Comparison of ENCODE assay signal across 25 mouse cellular contexts in the genomic region with DNA sequence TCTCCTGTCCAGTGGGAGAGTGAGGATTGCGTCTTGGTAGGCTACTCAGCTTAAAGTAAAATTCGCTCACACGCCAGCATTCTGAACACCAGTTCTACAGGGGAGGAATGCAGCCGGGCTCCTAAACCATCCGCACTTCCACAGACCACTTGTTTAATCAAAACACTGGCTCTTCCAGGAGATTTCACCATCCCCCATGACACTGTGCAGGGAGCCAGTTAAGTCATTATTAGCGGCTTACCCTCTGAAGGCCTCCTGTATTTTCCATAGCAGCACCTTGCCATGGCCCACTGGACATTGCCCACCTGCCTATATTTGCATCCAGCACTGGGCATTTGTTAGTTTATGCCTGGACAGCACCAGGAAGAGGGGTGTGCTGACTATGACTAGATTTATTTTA.
DNase-seq lines count a peak whose midpoint lies in the region; ATAC-seq lines count a peak whose summit lies in the region.
"Had no signal": no experiment of that assay in that cellular context is flagged by ENCODE, and none has a peak within 500 bp of the region (broad histone marks: within the 10 kb centered on the region; RNA-seq: fewer than 3 reads in every experiment).

No protein-coding gene starts in this region.

- H3K27ac ChIP-seq in forebrain, embryonic 13.5 days: 0 out of 2 replicates have a peak overlapping the region, but pooled peaks have one; percentile 22
- H3K27ac ChIP-seq in forebrain, embryonic 10.5 days: no peak overlapping the region
- H3K27ac ChIP-seq in heart, embryonic 12.5 days (ENCODE audit: poor library complexity, severe bottlenecking): no peak overlapping the region
- no peak overlapping the region for H3K27ac ChIP-seq in intestine, embryonic 16.5 days (ENCODE audit: low read length)
- H3K27ac ChIP-seq in intestine, embryonic 15.5 days: no peak overlapping the region
- H3K27ac ChIP-seq in neural tube, embryonic 13.5 days (replicated peaks): peak overlapping the region; percentile 38; the same call in 1 of the 2 replicates
- H3K27ac ChIP-seq: embryonic facial prominence, embryonic 12.5 days; hindbrain, embryonic 12.5 days; layer of hippocampus, adult 2 months; liver, embryonic 14.5 days; midbrain, embryonic 12.5 days had no signal

- no peak for DNase-seq in forebrain, embryonic 10.5 days (ENCODE audit: extremely low spot score, low spot score)
- DNase-seq in heart, postnatal 36 days: no peak
- DNase-seq in neural tube, embryonic 10.5 days (ENCODE audit: extremely low spot score, low spot score): no peak
- DNase-seq: adrenal gland, adult 8-10 months; cerebellum, adult 9-10 months; gastrocnemius, postnatal 10 days; kidney, adult 8-10 months; layer of hippocampus, postnatal 36 days; right cerebral cortex, postnatal 14 days; spleen, adult 18-20 months; thymus, adult 18-20 months; thymus, postnatal 4 days had no signal

- no peak overlapping the region for H3K4me3 ChIP-seq in forebrain, embryonic 13.5 days
- H3K4me3 ChIP-seq in forebrain, embryonic 10.5 days: no peak overlapping the region
- H3K4me3 ChIP-seq in heart, embryonic 12.5 days: no peak overlapping the region
- H3K4me3 ChIP-seq in intestine, embryonic 16.5 days (ENCODE audit: low read length): no peak overlapping the region
- H3K4me3 ChIP-seq in intestine, embryonic 15.5 days (replicated peaks): no peak overlapping the region
- H3K4me3 ChIP-seq in neural tube, embryonic 13.5 days: no peak overlapping the region
- H3K4me3 ChIP-seq: embryonic facial prominence, embryonic 12.5 days; erythroblast, embryonic 14.5 days; hindbrain, embryonic 12.5 days; layer of hippocampus, adult 2 months; midbrain, embryonic 12.5 days had no signal

- H3K36me3 ChIP-seq in forebrain, embryonic 13.5 days (ENCODE audit: poor library complexity, severe bottlenecking): no peaks in the 10 kb centered on the region
- H3K36me3 ChIP-seq in forebrain, embryonic 10.5 days (replicated peaks): no peaks in the 10 kb centered on the region
- no peaks in the 10 kb centered on the region for H3K36me3 ChIP-seq in heart, embryonic 12.5 days
- no peaks in the 10 kb centered on the region for H3K36me3 ChIP-seq in intestine, embryonic 16.5 days (ENCODE audit: control insufficient read depth, insufficient read depth, low read length)
- no peaks in the 10 kb centered on the region for H3K36me3 ChIP-seq in intestine, embryonic 15.5 days
- no peaks in the 10 kb centered on the region for H3K36me3 ChIP-seq in neural tube, embryonic 13.5 days
- H3K36me3 ChIP-seq: embryonic facial prominence, embryonic 12.5 days; hindbrain, embryonic 12.5 days; midbrain, embryonic 12.5 days had no signal

- H3K9me3 ChIP-seq in forebrain, embryonic 13.5 days (replicated peaks): no peaks in the 10 kb centered on the region
- no peaks in the 10 kb centered on the region for H3K9me3 ChIP-seq in forebrain, embryonic 10.5 days
- H3K9me3 ChIP-seq in heart, embryonic 12.5 days (replicated peaks): peaks cover 7% of the 10 kb centered on the region; the same call in 1 of the 2 replicates
- no peaks in the 10 kb centered on the region for H3K9me3 ChIP-seq in intestine, embryonic 16.5 days (ENCODE audit: control insufficient read depth, low read length)
- no peaks in the 10 kb centered on the region for H3K9me3 ChIP-seq in intestine, embryonic 15.5 days
- H3K9me3 ChIP-seq in neural tube, embryonic 13.5 days: no peaks in the 10 kb centered on the region
- H3K9me3 ChIP-seq: embryonic facial prominence, embryonic 12.5 days; hindbrain, embryonic 12.5 days; midbrain, embryonic 12.5 days had no signal

- peaks cover 21% of the 10 kb centered on the region for H3K4me1 ChIP-seq in forebrain, embryonic 13.5 days
- H3K4me1 ChIP-seq in forebrain, embryonic 10.5 days: peaks cover 19% of the 10 kb centered on the region
- H3K4me1 ChIP-seq in heart, embryonic 12.5 days (replicated peaks): peaks cover 16% of the 10 kb centered on the region
- H3K4me1 ChIP-seq in intestine, embryonic 16.5 days (ENCODE audit: control insufficient read depth, insufficient read depth, low read length): no peaks in the 10 kb centered on the region; the same call in 1 of the 2 replicates
- no peaks in the 10 kb centered on the region for H3K4me1 ChIP-seq in intestine, embryonic 15.5 days (replicated peaks)
- peaks cover 23% of the 10 kb centered on the region for H3K4me1 ChIP-seq in neural tube, embryonic 13.5 days (replicated peaks)

- no peak for ATAC-seq in forebrain, embryonic 13.5 days
- ATAC-seq in heart, embryonic 12.5 days (ENCODE audit: insufficient number of reproducible peaks, low FRiP score): 0 out of 2 replicates have a peak, but pooled peaks have one; percentile 44
- ATAC-seq in intestine, embryonic 16.5 days: 0 out of 2 replicates have a peak, but pooled peaks have one; percentile 36
- ATAC-seq in intestine, embryonic 15.5 days: no peak
- no peak for ATAC-seq in neural tube, embryonic 13.5 days (ENCODE audit: low read depth)
- ATAC-seq: CD4-positive, CD25-positive, alpha-beta regulatory T cell, adult 4 months; Patski had no signal

- H3K9ac ChIP-seq in forebrain, embryonic 13.5 days: no peak overlapping the region
- H3K9ac ChIP-seq in heart, embryonic 12.5 days: no peak overlapping the region
- H3K9ac ChIP-seq in intestine, embryonic 16.5 days (ENCODE audit: low read depth, low read length): 0 out of 2 replicates have a peak overlapping the region, but pooled peaks have one; percentile 8
- H3K9ac ChIP-seq in intestine, embryonic 15.5 days: no peak overlapping the region
- H3K9ac ChIP-seq in neural tube, embryonic 13.5 days: no peak overlapping the region
- H3K9ac ChIP-seq: embryonic facial prominence, embryonic 12.5 days; hindbrain, embryonic 12.5 days; liver, embryonic 14.5 days; midbrain, embryonic 12.5 days had no signal

- H3K4me2 ChIP-seq in forebrain, embryonic 13.5 days: no peak overlapping the region
- peak overlapping the region; percentile 1; the same call in 1 of the 2 replicates for H3K4me2 ChIP-seq in heart, embryonic 12.5 days
- H3K4me2 ChIP-seq in intestine, embryonic 16.5 days (ENCODE audit: low read depth, low read length): no peak overlapping the region
- H3K4me2 ChIP-seq in intestine, embryonic 15.5 days (replicated peaks): no peak overlapping the region
- H3K4me2 ChIP-seq in neural tube, embryonic 13.5 days: peak overlapping the region; percentile 9; the same call in 1 of the 2 replicates
- H3K4me2 ChIP-seq: embryonic facial prominence, embryonic 12.5 days; hindbrain, embryonic 12.5 days; midbrain, embryonic 12.5 days had no signal

- intact Hi-C loops in heart, postnatal 36 days (cut with DNase I): no loop called here

- 43% methylated on average over 6 of the region's 6 CpGs for WGBS in forebrain, embryonic 13.5 days
- WGBS in forebrain, embryonic 10.5 days: 49% methylated on average over 6 of the region's 6 CpGs
- WGBS in heart, embryonic 12.5 days: 20% methylated on average over 6 of the region's 6 CpGs
- WGBS in intestine, embryonic 16.5 days: 22% methylated on average over 6 of the region's 6 CpGs
- 20% methylated on average over 6 of the region's 6 CpGs for WGBS in intestine, embryonic 15.5 days
- 56% methylated on average over 6 of the region's 6 CpGs for WGBS in neural tube, embryonic 13.5 days

- no peaks in the 10 kb centered on the region for H3K27me3 ChIP-seq in forebrain, embryonic 13.5 days
- no peaks in the 10 kb centered on the region for H3K27me3 ChIP-seq in forebrain, embryonic 10.5 days (ENCODE audit: poor library complexity, severe bottlenecking)
- no peaks in the 10 kb centered on the region for H3K27me3 ChIP-seq in heart, embryonic 12.5 days (replicated peaks)
- no peaks in the 10 kb centered on the region; the same call in 1 of the 2 replicates for H3K27me3 ChIP-seq in intestine, embryonic 16.5 days (replicated peaks; ENCODE audit: control insufficient read depth, insufficient read depth, low read length)
- H3K27me3 ChIP-seq in intestine, embryonic 15.5 days (replicated peaks): no peaks in the 10 kb centered on the region
- H3K27me3 ChIP-seq in neural tube, embryonic 13.5 days: no peaks in the 10 kb centered on the region
- H3K27me3 ChIP-seq: embryonic facial prominence, embryonic 12.5 days; hindbrain, embryonic 12.5 days; midbrain, embryonic 12.5 days; Patski had no signal

Comparison
In these comparisons a context has a peak if more than half of its experiments do, and no peak if none do; other contexts are left out.
1. ATAC-seq: peak in heart, embryonic 12.5 days (single experiment) and intestine, embryonic 16.5 days (single experiment); none in forebrain, embryonic 13.5 days (single experiment), intestine, embryonic 15.5 days (single experiment) and neural tube, embryonic 13.5 days (single experiment).
2. H3K27ac ChIP-seq: peak in forebrain, embryonic 13.5 days (single experiment) and neural tube, embryonic 13.5 days (single experiment); none in forebrain, embryonic 10.5 days (single experiment), heart, embryonic 12.5 days (single experiment), intestine, embryonic 16.5 days (single experiment) and intestine, embryonic 15.5 days (single experiment).
3. H3K4me2 ChIP-seq: peak in heart, embryonic 12.5 days (single experiment) and neural tube, embryonic 13.5 days (single experiment); none in forebrain, embryonic 13.5 days (single experiment), intestine, embryonic 16.5 days (single experiment) and intestine, embryonic 15.5 days (single experiment).